Mouse (Mus musculus) neural tube, embryonic 15.5 days (tissue): ENCODE measurements around the gene Gimap4. TPM values are rescaled to one million over a fixed set of nuclear protein-coding genes. Genes with fewer than 3 reads are reported as not detected.
A peak's percentile ranks its signal among the peaks of the same experiment; 100 is the strongest.

ENCODE experiments used
- ATAC-seq: fragments of 200-750 bp; cut with Nextera tagmentation; 2 replicates; pipeline ENCODE4 v1.8.0; 2017; ENCODE audit warnings: mild to moderate bottlenecking, moderate TSS enrichment, moderate library complexity; ENCODE audit not compliant: low FRiP score
- H3K27ac ChIP-seq: fragments of 300-500 bp; sonication (generic); replicated peaks from 2 replicates; pipeline ENCODE4 v1.5.1; 2015; ENCODE audit warnings: mild to moderate bottlenecking, inconsistent platforms
- H3K27me3 ChIP-seq: fragments of 300-500 bp; sonication (generic); replicated peaks from 2 replicates; pipeline ENCODE4 v1.6.1; 2015; ENCODE audit warnings: inconsistent platforms
- H3K36me3 ChIP-seq: fragments of 300-500 bp; sonication (generic); 2 replicates; pipeline ENCODE4 v1.6.1; 2015; ENCODE audit warnings: inconsistent platforms
- H3K4me1 ChIP-seq: fragments of 300-500 bp; sonication (generic); 2 replicates; pipeline ENCODE4 v1.6.1; 2015; ENCODE audit warnings: inconsistent platforms
- H3K4me2 ChIP-seq: fragments of 300-500 bp; sonication (generic); 2 replicates; pipeline ENCODE4 v1.6.1; 2015; ENCODE audit warnings: inconsistent platforms, mild to moderate bottlenecking, moderate library complexity
- H3K4me3 ChIP-seq: fragments of 300-500 bp; sonication (generic); replicated peaks from 2 replicates; pipeline ENCODE4 v1.5.1; 2015; ENCODE audit warnings: mild to moderate bottlenecking, inconsistent platforms
- H3K9ac ChIP-seq: fragments of 300-500 bp; sonication (generic); replicated peaks from 2 replicates; pipeline ENCODE4 v1.6.1; 2015; ENCODE audit warnings: mild to moderate bottlenecking, inconsistent platforms
- H3K9me3 ChIP-seq: fragments of 300-500 bp; sonication (generic); replicated peaks from 2 replicates; pipeline ENCODE4 v1.6.1; 2016; ENCODE audit warnings: inconsistent platforms
- WGBS: fragments of 180-500 bp; shearing (Covaris S2); methylation state at CpG from one replicate; pipeline ENCODE4 v1.1.7; 2015; ENCODE audit warnings: mixed read lengths; 5-methylcytosine and 5-hydroxymethylcytosine counted together
- polyA plus RNA-seq: library from polyadenylated mRNA; unstranded; fragments of >200 nt; fragmentation: Nextera tagmentation; extraction: Ambion mirVana; gene quantifications from 2 replicates; pipeline ENCODE4 v1.2.1, GENCODE M21; 2015

Gene Gimap4
- polyA plus RNA-seq, 1 experiment from 2014 or later, result 1.4 TPM

- H3K9ac ChIP-seq, result no peak overlapping the region
- H3K9me3 ChIP-seq, result no peaks in the 10 kb centered on the region
- H3K27me3 ChIP-seq, result peaks cover 24% of the 10 kb centered on the region; the same call in 1 of the 2 replicates
- H3K36me3 ChIP-seq, result no peaks in the 10 kb centered on the region
- 34% methylated on average over 3 of the region's 3 CpGs for WGBS
- H3K4me2 ChIP-seq, result peak overlapping the region; percentile 91; the same call in 1 of the 2 replicates
- no peak overlapping the region for H3K4me3 ChIP-seq
- ATAC-seq, result no peak
- peaks cover 15% of the 10 kb centered on the region for H3K4me1 ChIP-seq
- H3K27ac ChIP-seq, result no peak overlapping the region
Observed at GRCm38 (mm10) chr6:48741273-48741672, 56.9 kb downstream of the Gimap4 start.

Other genes with a start within 250 kb of the Gimap4 start
- gene Zfp467, start 238.7 kb upstream of the Gimap4 start, polyA plus RNA-seq, result 27.6 and 33.6 TPM in 2 replicates
- gene Sspo, start 236.3 kb upstream of the Gimap4 start, polyA plus RNA-seq, result 0.34 and 0.54 TPM in 2 replicates
- gene Atp6v0e2, start 146.9 kb upstream of the Gimap4 start, polyA plus RNA-seq, result 295 and 349 TPM in 2 replicates
- gene Lrrc61, start 129.8 kb upstream of the Gimap4 start, polyA plus RNA-seq, result 21.6 and 24.0 TPM in 2 replicates
- gene Rarres2, start 111.8 kb upstream of the Gimap4 start, polyA plus RNA-seq, result 11.5 and 16.7 TPM in 2 replicates
- gene Gm45021, start 94.9 kb upstream of the Gimap4 start, polyA plus RNA-seq, result not detected in 2 replicates
- 41.0 and 43.7 TPM in 2 replicates for gene Repin1, start 90.7 kb upstream of the Gimap4 start, polyA plus RNA-seq
- gene Gm44965, start 90.6 kb upstream of the Gimap4 start, polyA plus RNA-seq, result not detected in 2 replicates
- gene Zfp775, start 82.5 kb upstream of the Gimap4 start, polyA plus RNA-seq, result 12.8 and 13.0 TPM in 2 replicates
- gene AI854703, start 57.8 kb upstream of the Gimap4 start, polyA plus RNA-seq, result 30.5 and 31.4 TPM in 2 replicates
- 0.73 and 1.4 TPM in 2 replicates for gene Gimap8, start 37.3 kb upstream of the Gimap4 start, polyA plus RNA-seq
- 1.9 and 11.8 TPM in 2 replicates for gene Gimap9, start 8.4 kb upstream of the Gimap4 start, polyA plus RNA-seq
- gene Gimap6, start 23.7 kb downstream of the Gimap4 start, polyA plus RNA-seq, result 8.1 and 16.7 TPM in 2 replicates
- 1.9 TPM in 1 of 2 replicates, not detected in the other for gene Gm28053, start 34.1 kb downstream of the Gimap4 start, polyA plus RNA-seq
- gene Gimap7, start 34.1 kb downstream of the Gimap4 start, polyA plus RNA-seq, result 0.50 TPM in 1 of 2 replicates, not detected in the other
- gene Gimap1, start 54.5 kb downstream of the Gimap4 start, polyA plus RNA-seq, result 6.6 and 19.6 TPM in 2 replicates
- 1.7 and 4.5 TPM in 2 replicates for gene Gimap5, start 61.6 kb downstream of the Gimap4 start, polyA plus RNA-seq
- gene Gimap3, start 86.3 kb downstream of the Gimap4 start, polyA plus RNA-seq, result not detected in 2 replicates
- 26.4 and 57.2 TPM in 2 replicates for gene Tmem176a, start 156.4 kb downstream of the Gimap4 start, polyA plus RNA-seq
- gene Tmem176b, start 156.9 kb downstream of the Gimap4 start, polyA plus RNA-seq, result 133 and 182 TPM in 2 replicates
- gene Aoc1, start 188.3 kb downstream of the Gimap4 start, polyA plus RNA-seq, result 0.73 TPM in 1 of 2 replicates, not detected in the other
- gene 1600015I10Rik, start 245.3 kb downstream of the Gimap4 start, polyA plus RNA-seq, result not detected in 2 replicates